Mouse (Mus musculus): ENCODE data around the gene 2210016L21Rik.

- TF ChIP-seq CTCF (IDR thresholded peaks at IDR 0.05; ENCODE audit: low read depth, low read length) (no peak), TAL1 (conservative IDR thresholded peaks at IDR 0.05; ENCODE audit: low read depth, low read length) (no peak), GATA1 (IDR thresholded peaks at IDR 0.05; ENCODE audit: borderline replicate concordance, low read length) (no peak), GATA2 (IDR thresholded peaks at IDR 0.05; ENCODE audit: borderline replicate concordance, low read depth, low read length) (no peak)
These were observed 28.9 kb downstream of the 2210016L21Rik start, which contains the start of gene Hnf1a for GRCm38 (mm10) chr5:114970824-114971227.

All from G1E (cell line).